Mouse (Mus musculus) embryonic facial prominence, embryonic 13.5 days (tissue): Measurements from ENCODE around the gene Rbfox1. TPM values are rescaled to one million over a fixed set of nuclear protein-coding genes. Genes with fewer than 3 reads are reported as not detected.

ENCODE experiments used
- ATAC-seq: fragments of 200-750 bp; cut with Nextera tagmentation; 2 replicates; pipeline ENCODE4 v1.8.0; 2017; ENCODE audit warnings: low read depth; ENCODE audit not compliant: insufficient number of reproducible peaks, insufficient read depth, low FRiP score, low TSS enrichment
- H3K27ac ChIP-seq: fragments of 300-500 bp; sonication (generic); 2 replicates; pipeline ENCODE4 v1.5.1; 2015; ENCODE audit warnings: moderate library complexity, mild to moderate bottlenecking, inconsistent platforms
- H3K27me3 ChIP-seq: fragments of 300-500 bp; sonication (generic); 2 replicates; pipeline ENCODE4 v1.6.1; 2015; ENCODE audit warnings: mild to moderate bottlenecking, inconsistent platforms
- H3K36me3 ChIP-seq: fragments of 300-500 bp; sonication (generic); 2 replicates; pipeline ENCODE4 v1.6.1; 2015; ENCODE audit warnings: mild to moderate bottlenecking, inconsistent platforms
- H3K4me1 ChIP-seq: fragments of 300-500 bp; sonication (generic); 2 replicates; pipeline ENCODE4 v1.6.1; 2015; ENCODE audit warnings: inconsistent platforms
- H3K4me2 ChIP-seq: fragments of 300-500 bp; sonication (generic); 2 replicates; pipeline ENCODE4 v1.6.1; 2015; ENCODE audit warnings: moderate library complexity, mild to moderate bottlenecking, inconsistent platforms
- H3K4me3 ChIP-seq: fragments of 300-500 bp; sonication (generic); 2 replicates; pipeline ENCODE4 v1.5.1; 2015; ENCODE audit warnings: mild to moderate bottlenecking, inconsistent platforms
- H3K9ac ChIP-seq: fragments of 300-500 bp; sonication (generic); 2 replicates; pipeline ENCODE4 v1.6.1; 2015; ENCODE audit warnings: mild to moderate bottlenecking, inconsistent platforms
- H3K9me3 ChIP-seq: fragments of 300-500 bp; sonication (generic); 2 replicates; pipeline ENCODE4 v1.6.1; 2016; ENCODE audit warnings: inconsistent platforms
- WGBS: fragments of 180-500 bp; shearing (Covaris S2); methylation state at CpG from one replicate; pipeline ENCODE4 v1.1.7; 2015; ENCODE audit warnings: mixed read lengths; 5-methylcytosine and 5-hydroxymethylcytosine counted together
- polyA plus RNA-seq: library from polyadenylated mRNA; unstranded; fragments of >200 nt; fragmentation: Nextera tagmentation; extraction: Ambion mirVana; gene quantifications from 2 replicates; pipeline ENCODE4 v1.2.1, GENCODE M21; 2015

Rbfox1 gene
- polyA plus RNA-seq, 1 experiment from 2014 or later, result 3.9 TPM

DNA sequence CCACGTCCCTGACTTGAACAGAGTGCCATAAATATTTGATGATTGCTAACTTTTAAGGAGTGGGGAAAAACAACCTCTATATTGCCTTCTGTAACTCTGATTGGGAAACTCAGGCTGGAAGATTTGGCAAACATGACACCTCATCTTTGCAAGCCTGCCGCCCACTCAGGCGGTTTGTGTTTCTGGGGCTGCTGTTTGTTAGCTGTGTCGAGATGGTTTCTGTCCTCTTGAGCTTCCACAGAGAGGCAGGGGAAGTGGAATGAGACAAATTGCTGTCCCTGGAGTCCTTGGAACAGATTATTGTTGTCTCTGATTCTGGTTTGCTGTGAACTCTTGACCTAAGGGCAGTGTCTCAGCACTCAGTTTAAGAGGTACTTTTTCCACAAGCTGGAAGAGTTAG is 1327.6 kb downstream of the Rbfox1 start:
- Histone ChIP-seq H3K27ac (no peak overlapping the region), H3K4me3 (no peak overlapping the region), H3K4me2 (no peak overlapping the region), H3K9ac (no peak overlapping the region), H3K4me1 (no peaks in the 10 kb centered on the region), H3K27me3 (no peaks in the 10 kb centered on the region), H3K9me3 (no peaks in the 10 kb centered on the region), H3K36me3 (no peaks in the 10 kb centered on the region)
- WGBS, result 66% methylated on average over 4 of the region's 4 CpGs
- no peak for ATAC-seq

GRCm38 (mm10) chr16:7223265-7223664 is 1338.1 kb downstream of the Rbfox1 start:
- Histone ChIP-seq H3K4me3 (no peak overlapping the region), H3K9me3 (no peaks in the 10 kb centered on the region), H3K4me1 (no peaks in the 10 kb centered on the region), H3K36me3 (no peaks in the 10 kb centered on the region), H3K4me2 (no peak overlapping the region), H3K27me3 (no peaks in the 10 kb centered on the region), H3K27ac (no peak overlapping the region), H3K9ac (no peak overlapping the region)
- 66% methylated on average over 2 of the region's 2 CpGs for WGBS
- no peak for ATAC-seq

DNA sequence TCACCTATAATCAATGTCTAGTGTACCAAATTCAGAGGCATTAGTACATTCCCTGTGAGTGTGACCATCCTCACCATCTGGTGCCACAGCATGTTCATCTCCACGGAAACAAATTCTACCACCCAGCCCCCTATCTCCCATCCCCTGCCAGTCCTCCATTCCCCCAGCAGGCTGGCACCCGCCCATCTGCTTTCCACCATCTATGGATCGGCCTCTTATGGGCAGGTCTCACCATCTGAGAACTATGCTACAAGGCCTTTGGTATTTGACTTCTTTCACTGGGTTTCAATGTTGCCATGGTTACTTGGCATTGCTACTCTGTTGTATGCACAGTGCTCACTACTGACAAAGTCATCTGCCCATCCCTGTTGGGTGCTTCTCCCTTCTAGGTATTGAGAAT is 1340.8 kb downstream of the Rbfox1 start:
- Histone ChIP-seq H3K4me1 (no peaks in the 10 kb centered on the region), H3K4me2 (no peak overlapping the region), H3K36me3 (no peaks in the 10 kb centered on the region), H3K9ac (no peak overlapping the region), H3K9me3 (no peaks in the 10 kb centered on the region), H3K27ac (no peak overlapping the region), H3K4me3 (no peak overlapping the region), H3K27me3 (no peaks in the 10 kb centered on the region)
- WGBS, result 91% methylated on average over 3 of the region's 3 CpGs
- ATAC-seq, result no peak

- no peaks in the 10 kb centered on the region for H3K27me3 ChIP-seq
- 70% methylated on average over 5 of the region's 5 CpGs for WGBS
- H3K4me1 ChIP-seq, result no peaks in the 10 kb centered on the region
- H3K36me3 ChIP-seq, result no peaks in the 10 kb centered on the region
- H3K4me2 ChIP-seq, result no peak overlapping the region
- no peak overlapping the region for H3K9ac ChIP-seq
- H3K4me3 ChIP-seq, result no peak overlapping the region
- H3K9me3 ChIP-seq, result no peaks in the 10 kb centered on the region
- H3K27ac ChIP-seq, result no peak overlapping the region
- no peak for ATAC-seq
Measured at GRCm38 (mm10) chr16:7228246-7228645, 1343.1 kb downstream of the Rbfox1 start.

DNA sequence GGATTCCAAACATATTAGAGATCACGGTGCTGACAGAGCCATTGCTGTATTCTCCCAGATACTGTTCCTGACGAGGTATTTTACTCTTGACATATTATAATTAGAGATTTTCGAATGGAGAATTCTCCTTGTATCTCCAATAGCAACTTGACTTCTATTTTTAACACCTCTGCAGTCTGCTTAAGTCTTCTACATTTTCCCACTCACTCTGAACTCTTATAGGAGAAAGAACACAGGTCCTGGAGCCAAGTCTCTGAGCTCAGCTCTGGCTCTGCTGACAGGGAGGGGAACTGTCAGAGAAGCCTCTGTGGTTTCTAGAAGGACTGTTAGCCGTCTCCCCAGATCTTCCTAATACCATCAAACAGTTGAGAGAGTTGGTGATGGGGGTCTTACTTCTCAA is 1344.1 kb downstream of the Rbfox1 start:
- no peak overlapping the region for H3K4me2 ChIP-seq
- H3K4me3 ChIP-seq, result no peak overlapping the region
- no peaks in the 10 kb centered on the region for H3K4me1 ChIP-seq
- H3K27me3 ChIP-seq, result no peaks in the 10 kb centered on the region
- no peak overlapping the region for H3K9ac ChIP-seq
- 51% methylated on average over 4 of the region's 4 CpGs for WGBS
- no peaks in the 10 kb centered on the region for H3K36me3 ChIP-seq
- H3K27ac ChIP-seq, result no peak overlapping the region
- no peak for ATAC-seq
- H3K9me3 ChIP-seq, result no peaks in the 10 kb centered on the region

DNA sequence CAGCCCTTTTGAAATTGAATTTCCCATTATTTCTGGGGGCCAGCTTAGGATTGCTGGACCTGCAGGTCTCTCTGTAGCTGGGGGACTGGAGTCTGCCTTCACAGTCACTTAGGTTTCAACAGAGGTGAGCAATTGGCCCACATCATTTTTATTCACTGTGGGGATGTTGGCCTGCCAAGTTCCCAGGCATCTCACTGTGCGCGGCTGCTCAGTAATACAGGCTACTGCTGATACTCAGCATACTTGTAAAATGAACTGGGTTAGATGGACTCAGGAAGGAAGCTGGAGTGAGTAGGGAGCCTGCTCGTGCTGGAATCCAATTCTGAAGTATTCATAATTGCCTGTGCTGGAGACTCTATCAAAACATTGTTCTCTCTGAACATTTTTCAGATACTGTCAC is 1356.5 kb downstream of the Rbfox1 start:
- WGBS, result 73% methylated on average over 3 of the region's 3 CpGs
- H3K4me2 ChIP-seq, result no peak overlapping the region
- H3K36me3 ChIP-seq, result no peaks in the 10 kb centered on the region
- no peak for ATAC-seq
- H3K9me3 ChIP-seq, result no peaks in the 10 kb centered on the region
- H3K27ac ChIP-seq, result no peak overlapping the region
- no peak overlapping the region for H3K4me3 ChIP-seq
- H3K27me3 ChIP-seq, result no peaks in the 10 kb centered on the region
- H3K4me1 ChIP-seq, result no peaks in the 10 kb centered on the region
- H3K9ac ChIP-seq, result no peak overlapping the region

- Histone ChIP-seq H3K27me3 (no peaks in the 10 kb centered on the region), H3K9ac (no peak overlapping the region), H3K4me3 (no peak overlapping the region), H3K4me1 (no peaks in the 10 kb centered on the region), H3K9me3 (no peaks in the 10 kb centered on the region), H3K36me3 (no peaks in the 10 kb centered on the region), H3K27ac (no peak overlapping the region), H3K4me2 (no peak overlapping the region)
- no peak for ATAC-seq
- WGBS, result 78% methylated on average over 3 of the region's 3 CpGs
Measured at GRCm38 (mm10) chr16:7242501-7242900, 1357.3 kb downstream of the Rbfox1 start.

- Histone ChIP-seq H3K27me3 (no peaks in the 10 kb centered on the region), H3K4me3 (no peak overlapping the region), H3K4me1 (no peaks in the 10 kb centered on the region), H3K9ac (no peak overlapping the region), H3K9me3 (no peaks in the 10 kb centered on the region), H3K36me3 (no peaks in the 10 kb centered on the region), H3K27ac (no peak overlapping the region), H3K4me2 (no peak overlapping the region)
- 78% methylated on average over 1 of the region's 1 CpGs for WGBS
- ATAC-seq, result no peak
Measured at GRCm38 (mm10) chr16:7244382-7244781, 1359.2 kb downstream of the Rbfox1 start.

DNA sequence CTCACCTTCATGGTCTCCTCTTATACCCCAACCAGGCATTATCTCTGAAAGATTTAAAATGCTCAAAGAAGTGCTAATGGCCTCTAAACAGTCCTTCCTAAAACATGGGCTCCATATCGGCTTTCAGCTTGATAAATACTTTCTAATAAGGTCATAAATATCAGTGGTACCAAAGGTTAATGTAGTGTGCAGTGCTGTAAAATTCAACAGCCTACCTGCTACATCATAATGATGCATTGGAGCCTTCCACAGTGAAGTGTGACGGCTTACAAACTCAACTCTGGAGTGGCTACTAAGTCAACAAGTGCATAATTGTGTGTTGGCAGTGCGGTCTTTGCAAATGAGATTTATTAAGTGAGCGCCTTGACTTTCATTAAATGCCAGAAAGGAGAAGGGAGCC is 1366.5 kb downstream of the Rbfox1 start:
- no peaks in the 10 kb centered on the region for H3K27me3 ChIP-seq
- no peak overlapping the region for H3K27ac ChIP-seq
- 84% methylated on average over 4 of the region's 4 CpGs for WGBS
- H3K4me3 ChIP-seq, result no peak overlapping the region
- H3K4me2 ChIP-seq, result no peak overlapping the region
- ATAC-seq, result no peak
- no peaks in the 10 kb centered on the region for H3K4me1 ChIP-seq
- no peaks in the 10 kb centered on the region for H3K36me3 ChIP-seq
- no peaks in the 10 kb centered on the region for H3K9me3 ChIP-seq
- H3K9ac ChIP-seq, result no peak overlapping the region

DNA sequence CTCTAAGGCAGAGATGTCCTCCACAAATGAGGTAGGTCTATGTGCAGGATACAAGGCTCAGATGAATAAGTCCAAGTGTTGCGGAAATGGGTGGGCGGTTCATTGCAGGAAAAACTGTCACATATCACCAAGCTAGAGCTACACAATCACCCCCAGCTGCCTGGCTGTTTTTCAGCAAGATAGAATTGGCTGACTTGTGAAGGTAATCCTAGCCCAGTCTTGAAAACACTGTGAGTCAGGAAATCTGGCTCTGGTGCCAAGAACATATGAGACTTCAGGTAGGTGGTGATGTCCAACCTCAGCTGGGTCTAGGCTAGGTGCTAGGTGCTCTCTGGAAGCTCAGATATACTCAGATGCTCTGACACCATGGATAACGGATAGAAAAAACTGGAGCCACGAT is 1372.2 kb downstream of the Rbfox1 start:
- 92% methylated on average over 4 of the region's 4 CpGs for WGBS
- no peak overlapping the region for H3K9ac ChIP-seq
- no peak for ATAC-seq
- H3K36me3 ChIP-seq, result no peaks in the 10 kb centered on the region
- no peaks in the 10 kb centered on the region for H3K4me1 ChIP-seq
- H3K27ac ChIP-seq, result no peak overlapping the region
- no peak overlapping the region for H3K4me2 ChIP-seq
- H3K27me3 ChIP-seq, result no peaks in the 10 kb centered on the region
- H3K9me3 ChIP-seq, result no peaks in the 10 kb centered on the region
- no peak overlapping the region for H3K4me3 ChIP-seq

- no peak for ATAC-seq
- H3K9me3 ChIP-seq, result no peaks in the 10 kb centered on the region
- H3K9ac ChIP-seq, result no peak overlapping the region
- H3K4me3 ChIP-seq, result no peak overlapping the region
- no peak overlapping the region for H3K4me2 ChIP-seq
- no peaks in the 10 kb centered on the region for H3K36me3 ChIP-seq
- 94% methylated on average over 1 of the region's 1 CpGs for WGBS
- H3K27me3 ChIP-seq, result no peaks in the 10 kb centered on the region
- no peaks in the 10 kb centered on the region; the same call in 1 of the 2 replicates for H3K4me1 ChIP-seq
- H3K27ac ChIP-seq, result no peak overlapping the region
Measured at GRCm38 (mm10) chr16:7263261-7263660, 1378.1 kb downstream of the Rbfox1 start.

GRCm38 (mm10) chr16:7265715-7266114 is 1380.6 kb downstream of the Rbfox1 start:
- Histone ChIP-seq H3K27ac (no peak overlapping the region), H3K4me3 (no peak overlapping the region), H3K9me3 (no peaks in the 10 kb centered on the region), H3K27me3 (no peaks in the 10 kb centered on the region), H3K4me2 (no peak overlapping the region), H3K36me3 (no peaks in the 10 kb centered on the region), H3K9ac (no peak overlapping the region), H3K4me1 (no peaks in the 10 kb centered on the region; the same call in 1 of the 2 replicates)
- ATAC-seq, result no peak

- Histone ChIP-seq H3K4me1 (no peaks in the 10 kb centered on the region), H3K27ac (no peak overlapping the region), H3K9me3 (0 out of 2 replicates have a peak, but pooled peaks cover 3% of the 10 kb centered on the region), H3K4me3 (no peak overlapping the region), H3K9ac (no peak overlapping the region), H3K36me3 (no peaks in the 10 kb centered on the region), H3K27me3 (no peaks in the 10 kb centered on the region), H3K4me2 (no peak overlapping the region)
- ATAC-seq, result no peak
- 95% methylated on average over 5 of the region's 5 CpGs for WGBS
Measured at GRCm38 (mm10) chr16:7275501-7275900, 1390.3 kb downstream of the Rbfox1 start.
